Mouse (Mus musculus): Measurements from ENCODE around the gene Myo9b. TPM values are rescaled to one million over a fixed set of nuclear protein-coding genes. Genes with fewer than 3 reads are reported as not detected.
A peak's percentile ranks its signal among the peaks of the same experiment; 100 is the strongest.
"Not testable (repeated sequence)": the region's sequence is repeated elsewhere in the genome, so short reads cannot be mapped to it uniquely, and the experiment has no call there.

Myo9b gene
- polyA plus RNA-seq, 1 experiment from 2014 or later, result 13.5 TPM

GRCm38 (mm10) chr8:71299716-71300115, 27.2 kb downstream of the Myo9b start:
- 0 out of 2 replicates have a peak, but pooled peaks have one; percentile 16 for ATAC-seq
- Histone ChIP-seq H3K36me3 (peaks cover 79% of the 10 kb centered on the region), H3K9ac (no peak overlapping the region), H3K9me3 (replicated peaks) (no peaks in the 10 kb centered on the region), H3K27me3 (replicated peaks) (no peaks in the 10 kb centered on the region), H3K4me3 (no peak overlapping the region), H3K4me2 (no peak overlapping the region), H3K4me1 (peaks cover 12% of the 10 kb centered on the region), H3K27ac (no peak overlapping the region)
- WGBS (ENCODE audit: insufficient replicate concordance), result 76% methylated on average over 3 of the region's 3 CpGs

DNA sequence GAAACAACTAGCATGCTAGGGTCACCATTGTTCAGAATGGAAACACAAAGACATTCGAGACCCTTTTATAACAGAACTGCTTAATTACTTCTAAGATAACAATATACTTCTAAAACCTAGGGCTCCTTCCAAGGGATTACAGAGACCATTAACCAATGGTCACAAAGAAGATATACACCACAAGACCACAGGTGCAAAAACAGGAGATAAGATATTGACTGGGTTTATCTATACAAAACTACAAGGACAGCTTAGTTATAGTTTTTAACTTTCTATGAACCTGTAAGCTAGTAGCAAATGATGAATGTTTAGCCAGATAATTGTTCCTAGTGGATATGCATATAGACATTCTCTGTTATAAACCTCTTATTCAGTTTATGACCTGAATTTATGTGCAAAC, 30.3 kb downstream of the Myo9b start:
- H3K4me2 ChIP-seq, result no peak overlapping the region
- H3K27ac ChIP-seq, result no peak overlapping the region
- WGBS (ENCODE audit: insufficient replicate concordance), result 81% methylated on average over 1 of the region's 1 CpGs
- no peaks in the 10 kb centered on the region for H3K27me3 ChIP-seq (replicated peaks)
- peaks cover 58% of the 10 kb centered on the region for H3K36me3 ChIP-seq
- no peak for ATAC-seq
- H3K4me3 ChIP-seq, result no peak overlapping the region
- H3K9ac ChIP-seq, result no peak overlapping the region
- no peaks in the 10 kb centered on the region for H3K9me3 ChIP-seq (replicated peaks)
- peaks cover 20% of the 10 kb centered on the region for H3K4me1 ChIP-seq

- Histone ChIP-seq H3K36me3 (peaks cover 52% of the 10 kb centered on the region), H3K4me3 (no peak overlapping the region), H3K4me2 (no peak overlapping the region), H3K27ac (no peak overlapping the region), H3K9ac (no peak overlapping the region), H3K27me3 (replicated peaks) (no peaks in the 10 kb centered on the region), H3K9me3 (replicated peaks) (no peaks in the 10 kb centered on the region), H3K4me1 (peaks cover 24% of the 10 kb centered on the region)
- 80% methylated on average over 1 of the region's 1 CpGs for WGBS (ENCODE audit: insufficient replicate concordance)
- ATAC-seq, result no peak
These were observed 31.1 kb downstream of the Myo9b start for GRCm38 (mm10) chr8:71303632-71304031.

GRCm38 (mm10) chr8:71305988-71306387, 33.5 kb downstream of the Myo9b start:
- 48% methylated on average over 1 of the region's 1 CpGs for WGBS (ENCODE audit: insufficient replicate concordance)
- Histone ChIP-seq H3K9me3 (replicated peaks) (no peaks in the 10 kb centered on the region), H3K4me1 (peaks cover 26% of the 10 kb centered on the region), H3K27me3 (replicated peaks) (no peaks in the 10 kb centered on the region), H3K27ac (no peak overlapping the region), H3K36me3 (peaks cover 41% of the 10 kb centered on the region), H3K9ac (no peak overlapping the region), H3K4me2 (no peak overlapping the region), H3K4me3 (no peak overlapping the region)
- no peak for ATAC-seq

DNA sequence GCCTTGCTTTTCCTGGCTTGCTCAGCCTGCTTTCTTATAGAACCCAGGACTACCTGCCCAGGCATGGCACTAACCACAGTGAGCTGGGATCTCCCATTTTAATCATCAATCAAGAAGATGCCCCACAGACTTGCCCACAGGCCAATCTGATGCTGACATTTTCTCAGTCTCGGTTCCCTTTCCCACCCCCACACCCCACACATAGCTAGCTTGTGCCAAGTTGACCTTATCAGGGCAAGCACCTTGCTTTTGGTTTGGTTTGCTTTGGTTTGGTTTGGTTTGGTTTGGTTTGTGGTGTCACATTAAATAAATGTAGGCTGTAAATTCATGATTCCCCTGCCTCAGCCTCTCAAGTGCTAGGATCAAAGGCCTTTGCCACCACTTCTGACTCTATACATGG, 34.9 kb downstream of the Myo9b start:
- WGBS (ENCODE audit: insufficient replicate concordance), result 39% methylated on average over 1 of the region's 1 CpGs
- H3K27me3 ChIP-seq (replicated peaks), result no peaks in the 10 kb centered on the region
- peaks cover 31% of the 10 kb centered on the region for H3K36me3 ChIP-seq
- H3K4me1 ChIP-seq, result peaks cover 38% of the 10 kb centered on the region
- H3K27ac ChIP-seq, result no peak overlapping the region
- no peak overlapping the region for H3K4me3 ChIP-seq
- H3K9ac ChIP-seq, result no peak overlapping the region
- no peak overlapping the region for H3K4me2 ChIP-seq
- no peak for ATAC-seq
- H3K9me3 ChIP-seq (replicated peaks), result no peaks in the 10 kb centered on the region

DNA sequence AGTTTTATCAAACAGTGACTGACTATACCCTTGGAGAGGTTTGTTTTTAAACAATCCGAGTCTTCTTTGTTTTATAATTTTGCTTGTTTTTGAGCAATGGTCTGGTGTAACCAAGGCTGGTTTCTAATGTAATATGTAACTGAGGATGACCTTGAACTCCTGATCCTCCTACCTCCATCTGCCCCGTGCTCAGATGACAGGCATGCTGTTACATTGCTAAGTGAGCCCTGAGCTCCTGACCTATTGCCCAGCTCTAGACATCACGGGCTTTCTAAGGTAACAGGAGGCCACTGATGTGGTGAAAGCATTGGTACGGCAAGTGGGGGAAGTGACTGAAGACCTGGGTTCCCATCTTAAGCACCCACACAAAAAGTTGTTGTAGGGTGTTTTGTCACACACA, 35.4 kb downstream of the Myo9b start:
- Histone ChIP-seq H3K4me1 (peaks cover 42% of the 10 kb centered on the region), H3K4me2 (no peak overlapping the region), H3K27me3 (replicated peaks) (no peaks in the 10 kb centered on the region), H3K27ac (no peak overlapping the region), H3K9me3 (replicated peaks) (no peaks in the 10 kb centered on the region), H3K9ac (no peak overlapping the region), H3K4me3 (no peak overlapping the region), H3K36me3 (peaks cover 25% of the 10 kb centered on the region)
- WGBS (ENCODE audit: insufficient replicate concordance), result 75% methylated on average over 4 of the region's 4 CpGs
- ATAC-seq, result no peak

- Histone ChIP-seq H3K9me3 (replicated peaks) (no peaks in the 10 kb centered on the region), H3K27me3 (replicated peaks) (no peaks in the 10 kb centered on the region), H3K27ac (no peak overlapping the region), H3K4me3 (no peak overlapping the region), H3K4me2 (no peak overlapping the region), H3K36me3 (peaks cover 5% of the 10 kb centered on the region), H3K9ac (no peak overlapping the region), H3K4me1 (peaks cover 66% of the 10 kb centered on the region)
- WGBS (ENCODE audit: insufficient replicate concordance), result 62% methylated on average over 6 of the region's 6 CpGs
- ATAC-seq, result no peak
These were observed 37.9 kb downstream of the Myo9b start for GRCm38 (mm10) chr8:71310446-71310845.

DNA sequence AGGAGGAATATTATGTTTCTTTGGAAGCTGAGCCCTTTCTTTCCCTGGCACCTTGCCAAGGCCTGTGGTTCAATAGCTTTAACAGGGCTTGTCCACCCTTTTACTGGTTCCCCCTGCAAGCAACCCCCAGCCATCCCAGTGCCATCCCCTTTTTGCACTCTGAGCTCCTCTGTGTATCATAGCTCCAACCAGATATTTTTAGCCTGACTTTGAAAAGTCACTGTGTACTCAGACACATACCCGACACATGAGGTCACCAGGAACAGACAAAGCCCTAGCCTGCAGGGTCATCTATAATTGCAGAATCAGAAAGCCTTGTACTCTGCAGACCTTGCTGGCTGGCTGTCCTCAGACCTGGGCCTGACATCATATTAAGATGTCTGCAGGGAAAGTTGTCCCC, 40.2 kb downstream of the Myo9b start:
- WGBS (ENCODE audit: insufficient replicate concordance), result 66% methylated on average over 1 of the region's 1 CpGs
- Histone ChIP-seq H3K27ac (peak overlapping the region; percentile 91), H3K9ac (no peak overlapping the region)

GRCm38 (mm10) chr8:71313951-71314350, 41.4 kb downstream of the Myo9b start:
- Histone ChIP-seq H3K4me1 (peaks cover 78% of the 10 kb centered on the region), H3K36me3 (peaks cover 37% of the 10 kb centered on the region), H3K4me2 (peak overlapping the region; percentile 61), H3K4me3 (peak overlapping the region; percentile 3; the same call in 1 of the 2 replicates), H3K27me3 (replicated peaks) (no peaks in the 10 kb centered on the region), H3K27ac (peak overlapping the region; percentile 91), H3K9me3 (replicated peaks) (no peaks in the 10 kb centered on the region), H3K9ac (peak overlapping the region; percentile 60)
- WGBS (ENCODE audit: insufficient replicate concordance), result 32% methylated on average over 2 of the region's 2 CpGs
- peak; percentile 89 for ATAC-seq

More for the DNA sequence above, 40.2 kb downstream of the Myo9b start:
- no peak overlapping the region for H3K4me2 ChIP-seq
- H3K4me1 ChIP-seq, result peaks cover 76% of the 10 kb centered on the region
- H3K9me3 ChIP-seq (replicated peaks), result no peaks in the 10 kb centered on the region
- peaks cover 26% of the 10 kb centered on the region for H3K36me3 ChIP-seq
- no peak overlapping the region for H3K4me3 ChIP-seq
- no peaks in the 10 kb centered on the region for H3K27me3 ChIP-seq (replicated peaks)
- ATAC-seq, result peak; percentile 16; the same call in 1 of the 2 replicates

DNA sequence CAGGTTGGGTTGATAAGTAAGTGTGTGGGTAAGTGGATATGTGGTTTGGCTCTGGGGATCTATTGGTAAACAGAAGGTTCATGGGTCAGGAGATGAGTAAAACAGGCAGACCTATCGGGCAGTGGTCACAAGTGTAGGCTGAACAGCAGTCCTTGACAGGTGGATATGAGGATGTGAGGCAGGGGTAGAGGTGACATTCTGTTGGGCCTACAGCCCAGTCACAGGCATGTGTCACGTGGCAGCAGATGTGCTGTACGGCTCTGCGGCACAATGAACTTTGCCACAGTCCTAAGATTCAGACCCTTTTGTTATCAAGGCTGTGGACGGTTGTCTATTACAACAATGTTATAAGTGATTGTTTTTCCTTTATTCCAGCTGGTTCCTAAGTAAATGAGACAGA, 43.5 kb downstream of the Myo9b start:
- Histone ChIP-seq H3K4me1 (peaks cover 81% of the 10 kb centered on the region), H3K27ac (peak overlapping the region; percentile 49)
- WGBS (ENCODE audit: insufficient replicate concordance), result 74% methylated on average over 5 of the region's 5 CpGs

GRCm38 (mm10) chr8:71316486-71317031, 44.0 kb downstream of the Myo9b start:
- Histone ChIP-seq H3K9ac (peak overlapping the region; percentile 5; the same call in 1 of the 2 replicates), H3K4me2 (no peak overlapping the region), H3K36me3 (peaks cover 50% of the 10 kb centered on the region), H3K4me1 (peaks cover 75% of the 10 kb centered on the region), H3K9me3 (replicated peaks) (no peaks in the 10 kb centered on the region), H3K27ac (peak overlapping the region; percentile 49), H3K4me3 (no peak overlapping the region), H3K27me3 (replicated peaks) (no peaks in the 10 kb centered on the region)
- ATAC-seq, result peak; percentile 55; the same call in 1 of the 2 replicates

More for the DNA sequence above, 43.5 kb downstream of the Myo9b start:
- H3K4me2 ChIP-seq, result no peak overlapping the region
- H3K4me3 ChIP-seq, result no peak overlapping the region
- H3K27me3 ChIP-seq (replicated peaks), result no peaks in the 10 kb centered on the region
- no peak for ATAC-seq
- H3K36me3 ChIP-seq, result peaks cover 44% of the 10 kb centered on the region
- 0 out of 2 replicates have a peak overlapping the region, but pooled peaks have one; percentile 5 for H3K9ac ChIP-seq
- H3K9me3 ChIP-seq (replicated peaks), result no peaks in the 10 kb centered on the region

DNA sequence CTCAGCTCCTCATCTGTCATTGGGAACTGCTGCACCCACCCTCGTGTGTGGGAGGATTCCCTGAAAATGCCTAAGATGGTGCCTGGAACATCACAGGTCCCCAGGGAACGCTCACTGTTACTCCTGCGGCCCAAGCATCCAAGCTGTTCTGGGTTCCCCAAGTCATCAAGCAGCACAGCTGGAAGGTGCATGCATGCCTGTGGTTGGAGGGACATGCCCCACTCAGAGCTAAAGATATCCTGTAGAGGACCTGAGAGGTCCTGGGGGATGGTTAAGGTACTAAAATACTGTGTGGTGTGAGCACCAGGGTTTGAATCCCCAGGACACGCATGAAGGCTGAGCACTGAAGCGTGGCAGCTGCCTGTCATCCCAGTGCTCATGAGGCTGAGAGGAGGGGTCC, 46.1 kb downstream of the Myo9b start:
- Histone ChIP-seq H3K4me1 (peaks cover 54% of the 10 kb centered on the region), H3K36me3 (peaks cover 71% of the 10 kb centered on the region)
- not testable (repeated sequence) for H3K9ac ChIP-seq; H3K4me2 ChIP-seq; H3K27ac ChIP-seq; ATAC-seq; H3K9me3 ChIP-seq (replicated peaks); H3K27me3 ChIP-seq (replicated peaks); H3K4me3 ChIP-seq
- WGBS (ENCODE audit: insufficient replicate concordance), result 83% methylated on average over 5 of the region's 5 CpGs

DNA sequence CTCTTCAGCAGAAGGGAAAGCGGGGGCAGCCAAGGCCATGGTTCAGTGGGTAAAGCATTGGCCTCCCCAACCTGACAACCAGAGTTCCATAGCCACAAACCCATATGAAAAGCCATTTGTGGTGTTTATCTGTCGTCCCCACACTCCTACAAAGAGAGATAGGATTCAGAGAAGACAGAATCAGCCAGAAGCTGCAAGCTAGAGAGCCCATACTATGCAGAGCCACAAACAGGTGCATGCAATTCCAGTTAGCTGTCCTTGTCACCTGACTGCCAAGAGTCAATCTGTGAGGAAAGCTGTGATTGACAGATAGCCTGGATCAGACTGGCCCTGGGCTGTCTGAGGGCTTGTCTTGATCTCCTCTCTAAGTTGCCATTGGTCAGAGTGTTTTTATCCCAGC, 47.2 kb downstream of the Myo9b start:
- Histone ChIP-seq H3K4me1 (peaks cover 43% of the 10 kb centered on the region), H3K36me3 (peaks cover 82% of the 10 kb centered on the region)
- not testable (repeated sequence) for H3K4me3 ChIP-seq; H3K9ac ChIP-seq; H3K9me3 ChIP-seq (replicated peaks); H3K27ac ChIP-seq; H3K27me3 ChIP-seq (replicated peaks); H3K4me2 ChIP-seq
- 53% methylated on average over 2 of the region's 2 CpGs for WGBS (ENCODE audit: insufficient replicate concordance)
- ATAC-seq, result peak; percentile 48; the same call in 1 of the 2 replicates
